Mouse (Mus musculus): ENCODE results near the gene Trmo. TPM values are rescaled to one million over a fixed set of nuclear protein-coding genes. Genes with fewer than 3 reads are reported as not detected.

Gene Trmo
- polyA plus RNA-seq (2015; fragmentation: Nextera tagmentation; extraction: Ambion mirVana) = 8.6 and 9.0 TPM in 2 replicates

- Histone ChIP-seq H3K36me3 (ENCODE audit: control insufficient read depth, insufficient read depth, low read length) (0 out of 2 replicates have a peak, but pooled peaks cover 3% of the 10 kb centered on the region), H3K27ac (ENCODE audit: low read length) (peak within 1 kb of the TSS; percentile 97), H3K9me3 (replicated peaks; ENCODE audit: control insufficient read depth, low read length, poor library complexity, severe bottlenecking) (no peaks in the 10 kb centered on the region), H3K4me2 (ENCODE audit: low read length) (peak within 1 kb of the TSS; percentile 73), H3K4me3 (ENCODE audit: low read depth, low read length) (peak within 1 kb of the TSS; percentile 71), H3K4me1 (ENCODE audit: control insufficient read depth, insufficient read depth, low read length) (peaks cover 10% of the 10 kb centered on the region), H3K9ac (ENCODE audit: low read depth, low read length) (peak within 1 kb of the TSS; percentile 90), H3K27me3 (ENCODE audit: control insufficient read depth, insufficient read depth, low read depth, low read length) (no peaks in the 10 kb centered on the region)
- under 1% methylated on average over 56 of the region's 56 CpGs for WGBS
- peak; percentile 97 for ATAC-seq
These were observed at the start of gene Trmo for GRCm38 (mm10) chr4:46389013-46389611. Trmo (minus strand) TSS chr4:46389437.

- Histone ChIP-seq H3K4me1 (ENCODE audit: control insufficient read depth, insufficient read depth, low read length) (0 out of 2 replicates have a peak, but pooled peaks cover 2% of the 10 kb centered on the region), H3K27me3 (ENCODE audit: control insufficient read depth, insufficient read depth, low read depth, low read length) (no peaks in the 10 kb centered on the region), H3K27ac (ENCODE audit: low read length) (no peak overlapping the region), H3K4me3 (ENCODE audit: low read depth, low read length) (no peak overlapping the region), H3K4me2 (ENCODE audit: low read length) (no peak overlapping the region), H3K9me3 (replicated peaks; ENCODE audit: control insufficient read depth, low read length, poor library complexity, severe bottlenecking) (no peaks in the 10 kb centered on the region), H3K36me3 (ENCODE audit: control insufficient read depth, insufficient read depth, low read length) (no peaks in the 10 kb centered on the region), H3K9ac (ENCODE audit: low read depth, low read length) (no peak overlapping the region)
- ATAC-seq = no peak
- 87% methylated on average over 12 of the region's 12 CpGs for WGBS
These were observed 43.3 kb upstream of the Trmo start for GRCm38 (mm10) chr4:46432339-46433036.

GRCm38 (mm10) chr4:46428903-46429499, 39.8 kb upstream of the Trmo start:
- no peak overlapping the region for H3K4me3 ChIP-seq (ENCODE audit: low read depth, low read length)
- 0 out of 2 replicates have a peak, but pooled peaks cover 2% of the 10 kb centered on the region for H3K4me1 ChIP-seq (ENCODE audit: control insufficient read depth, insufficient read depth, low read length)
- H3K27ac ChIP-seq (ENCODE audit: low read length) = 0 out of 2 replicates have a peak overlapping the region, but pooled peaks have one; percentile 9
- no peaks in the 10 kb centered on the region for H3K36me3 ChIP-seq (ENCODE audit: control insufficient read depth, insufficient read depth, low read length)
- no peak for ATAC-seq
- 43% methylated on average over 10 of the region's 10 CpGs for WGBS
- no peaks in the 10 kb centered on the region for H3K27me3 ChIP-seq (ENCODE audit: control insufficient read depth, insufficient read depth, low read depth, low read length)
- H3K9me3 ChIP-seq (replicated peaks; ENCODE audit: control insufficient read depth, low read length, poor library complexity, severe bottlenecking) = no peaks in the 10 kb centered on the region
- H3K4me2 ChIP-seq (ENCODE audit: low read length) = no peak overlapping the region
- no peak overlapping the region for H3K9ac ChIP-seq (ENCODE audit: low read depth, low read length)

- 84% methylated on average over 8 of the region's 8 CpGs for WGBS
- Histone ChIP-seq H3K27ac (ENCODE audit: low read length) (no peak overlapping the region), H3K36me3 (ENCODE audit: control insufficient read depth, insufficient read depth, low read length) (no peaks in the 10 kb centered on the region), H3K9ac (ENCODE audit: low read depth, low read length) (no peak overlapping the region), H3K4me1 (ENCODE audit: control insufficient read depth, insufficient read depth, low read length) (no peaks in the 10 kb centered on the region), H3K27me3 (ENCODE audit: control insufficient read depth, insufficient read depth, low read depth, low read length) (no peaks in the 10 kb centered on the region), H3K4me3 (ENCODE audit: low read depth, low read length) (no peak overlapping the region), H3K4me2 (ENCODE audit: low read length) (no peak overlapping the region), H3K9me3 (replicated peaks; ENCODE audit: control insufficient read depth, low read length, poor library complexity, severe bottlenecking) (no peaks in the 10 kb centered on the region)
- ATAC-seq = no peak
These were observed 33.4 kb upstream of the Trmo start for GRCm38 (mm10) chr4:46422625-46423024.

GRCm38 (mm10) chr4:46418851-46419250, 29.6 kb upstream of the Trmo start:
- H3K4me1 ChIP-seq (ENCODE audit: control insufficient read depth, insufficient read depth, low read length) = no peaks in the 10 kb centered on the region
- no peak overlapping the region for H3K9ac ChIP-seq (ENCODE audit: low read depth, low read length)
- ATAC-seq = no peak
- H3K4me2 ChIP-seq (ENCODE audit: low read length) = no peak overlapping the region
- no peaks in the 10 kb centered on the region for H3K27me3 ChIP-seq (ENCODE audit: control insufficient read depth, insufficient read depth, low read depth, low read length)
- no peaks in the 10 kb centered on the region for H3K9me3 ChIP-seq (replicated peaks; ENCODE audit: control insufficient read depth, low read length, poor library complexity, severe bottlenecking)
- H3K4me3 ChIP-seq (ENCODE audit: low read depth, low read length) = no peak overlapping the region
- H3K36me3 ChIP-seq (ENCODE audit: control insufficient read depth, insufficient read depth, low read length) = no peaks in the 10 kb centered on the region
- WGBS = 78% methylated on average over 9 of the region's 9 CpGs
- H3K27ac ChIP-seq (ENCODE audit: low read length) = no peak overlapping the region

- 70% methylated on average over 3 of the region's 3 CpGs for WGBS
- Histone ChIP-seq H3K27ac (ENCODE audit: low read length) (no peak overlapping the region), H3K4me3 (ENCODE audit: low read depth, low read length) (no peak overlapping the region), H3K27me3 (ENCODE audit: control insufficient read depth, insufficient read depth, low read depth, low read length) (no peaks in the 10 kb centered on the region), H3K4me1 (ENCODE audit: control insufficient read depth, insufficient read depth, low read length) (no peaks in the 10 kb centered on the region), H3K9me3 (replicated peaks; ENCODE audit: control insufficient read depth, low read length, poor library complexity, severe bottlenecking) (no peaks in the 10 kb centered on the region), H3K36me3 (ENCODE audit: control insufficient read depth, insufficient read depth, low read length) (no peaks in the 10 kb centered on the region), H3K4me2 (ENCODE audit: low read length) (no peak overlapping the region), H3K9ac (ENCODE audit: low read depth, low read length) (no peak overlapping the region)
- ATAC-seq = no peak
These were observed 28.3 kb upstream of the Trmo start for GRCm38 (mm10) chr4:46417491-46417890.

- no peak for ATAC-seq
- no peak within 1 kb of the TSS for H3K9ac ChIP-seq (ENCODE audit: low read depth, low read length)
- no peaks in the 10 kb centered on the region for H3K36me3 ChIP-seq (ENCODE audit: control insufficient read depth, insufficient read depth, low read length)
- no peak within 1 kb of the TSS for H3K27ac ChIP-seq (ENCODE audit: low read length)
- H3K4me3 ChIP-seq (ENCODE audit: low read depth, low read length) = no peak within 1 kb of the TSS
- no peaks in the 10 kb centered on the region for H3K4me1 ChIP-seq (ENCODE audit: control insufficient read depth, insufficient read depth, low read length)
- H3K9me3 ChIP-seq (replicated peaks; ENCODE audit: control insufficient read depth, low read length, poor library complexity, severe bottlenecking) = no peaks in the 10 kb centered on the region
- no peaks in the 10 kb centered on the region for H3K27me3 ChIP-seq (ENCODE audit: control insufficient read depth, insufficient read depth, low read depth, low read length)
- H3K4me2 ChIP-seq (ENCODE audit: low read length) = no peak within 1 kb of the TSS
- WGBS = 85% methylated on average over 7 of the region's 7 CpGs
These were observed 24.2 kb upstream of the Trmo start, which contains the start of gene Hemgn for GRCm38 (mm10) chr4:46413406-46413805. Hemgn (minus strand) TSS chr4:46413506.

GRCm38 (mm10) chr4:46412113-46412512, 22.9 kb upstream of the Trmo start:
- ATAC-seq = no peak
- Histone ChIP-seq H3K4me1 (ENCODE audit: control insufficient read depth, insufficient read depth, low read length) (no peaks in the 10 kb centered on the region), H3K4me3 (ENCODE audit: low read depth, low read length) (no peak overlapping the region), H3K9me3 (replicated peaks; ENCODE audit: control insufficient read depth, low read length, poor library complexity, severe bottlenecking) (no peaks in the 10 kb centered on the region), H3K27me3 (ENCODE audit: control insufficient read depth, insufficient read depth, low read depth, low read length) (no peaks in the 10 kb centered on the region), H3K27ac (ENCODE audit: low read length) (no peak overlapping the region), H3K9ac (ENCODE audit: low read depth, low read length) (no peak overlapping the region), H3K4me2 (ENCODE audit: low read length) (no peak overlapping the region), H3K36me3 (ENCODE audit: control insufficient read depth, insufficient read depth, low read length) (no peaks in the 10 kb centered on the region)
- WGBS = 68% methylated on average over 1 of the region's 1 CpGs

GRCm38 (mm10) chr4:46411489-46411888, 22.3 kb upstream of the Trmo start:
- no peak for ATAC-seq
- H3K36me3 ChIP-seq (ENCODE audit: control insufficient read depth, insufficient read depth, low read length) = no peaks in the 10 kb centered on the region
- WGBS = 84% methylated on average over 6 of the region's 6 CpGs
- no peak overlapping the region for H3K27ac ChIP-seq (ENCODE audit: low read length)
- no peaks in the 10 kb centered on the region for H3K4me1 ChIP-seq (ENCODE audit: control insufficient read depth, insufficient read depth, low read length)
- no peak overlapping the region for H3K4me2 ChIP-seq (ENCODE audit: low read length)
- no peaks in the 10 kb centered on the region for H3K9me3 ChIP-seq (replicated peaks; ENCODE audit: control insufficient read depth, low read length, poor library complexity, severe bottlenecking)
- no peak overlapping the region for H3K9ac ChIP-seq (ENCODE audit: low read depth, low read length)
- H3K27me3 ChIP-seq (ENCODE audit: control insufficient read depth, insufficient read depth, low read depth, low read length) = no peaks in the 10 kb centered on the region
- H3K4me3 ChIP-seq (ENCODE audit: low read depth, low read length) = no peak overlapping the region
